Mouse (Mus musculus): Measurements from ENCODE around the gene Chka.

Gene Chka

GRCm38 (mm10) chr19:3851502-3851962 is at the start of gene Chka:
Gene Chka, plus strand, starts transcription at chr19:3851773.
- DNase-seq: peak; percentile 97 to 99

DNA sequence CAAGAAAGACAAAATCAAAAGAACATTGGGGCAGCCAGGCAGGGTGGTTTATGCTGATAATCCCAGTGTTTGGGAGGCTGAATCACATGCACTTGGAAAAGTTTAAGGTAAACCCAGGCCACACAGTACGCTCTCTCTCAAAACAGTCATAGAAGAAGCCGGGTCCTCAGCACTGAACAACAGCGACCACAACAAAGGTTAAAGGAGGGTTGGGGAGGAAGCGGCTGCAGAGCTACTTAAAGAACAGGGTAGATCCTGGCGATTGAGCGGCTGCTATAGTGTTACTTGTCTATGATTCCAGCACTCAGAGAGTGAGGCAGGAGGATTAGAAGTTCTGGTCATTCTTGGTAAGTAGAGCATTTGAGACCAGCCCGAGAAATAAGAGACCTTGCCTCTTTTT is 46.0 kb upstream of the Chka start:
- DNase-seq: no peak

DNA sequence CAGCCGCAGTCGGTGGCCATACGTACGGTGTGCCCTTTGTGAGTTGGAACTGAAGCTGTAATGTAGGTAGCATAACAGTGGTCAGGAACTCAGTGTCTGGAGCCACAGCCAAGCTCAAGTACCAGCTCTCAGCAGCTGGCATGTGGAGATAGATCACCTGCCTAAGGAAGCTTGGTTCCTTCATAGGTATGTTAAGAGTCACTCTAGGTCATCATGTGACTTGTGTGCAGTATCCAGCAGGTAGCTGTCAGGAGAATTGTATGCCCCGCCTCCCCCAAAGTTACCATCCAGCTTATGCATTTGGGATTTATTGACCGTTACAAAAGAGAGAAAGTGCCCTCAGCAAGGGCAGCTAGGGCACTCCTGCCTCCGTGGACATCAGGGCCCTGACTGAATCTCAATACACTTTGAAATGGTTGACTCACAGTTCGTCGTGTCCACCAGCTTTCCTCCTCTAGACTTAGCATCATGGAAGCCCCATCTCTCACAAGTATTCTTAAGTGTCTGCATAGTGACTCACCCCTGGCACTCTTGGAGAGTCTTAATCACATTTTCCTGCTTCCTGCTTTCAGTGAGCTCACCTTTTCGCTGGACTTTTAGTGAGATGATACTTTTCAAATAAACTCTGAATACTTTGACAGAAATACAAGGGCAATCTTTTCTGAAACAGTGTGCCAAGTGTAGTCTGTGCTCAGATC is 40.9 kb upstream of the Chka start:
- peak; percentile 24 to 57 for DNase-seq

DNA sequence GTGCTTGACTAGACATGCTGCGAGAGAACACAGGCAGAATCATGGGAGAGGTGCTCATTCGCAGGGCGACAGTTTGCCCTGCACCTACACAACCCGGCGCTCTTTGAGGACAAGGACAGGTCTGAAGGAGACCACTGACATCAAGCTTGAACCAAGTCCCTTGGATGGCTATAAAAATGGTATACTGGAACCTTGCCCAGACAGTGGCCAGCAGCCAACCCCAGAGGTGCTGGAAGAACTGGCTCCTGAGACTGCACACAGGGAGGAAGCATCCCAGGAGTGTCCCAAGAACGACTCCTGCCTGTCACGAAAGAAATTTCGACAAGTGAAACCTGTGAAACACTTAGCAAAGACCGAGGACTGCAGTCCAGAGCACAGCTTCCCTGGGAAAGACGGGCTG is 37.1 kb upstream of the Chka start:
- DNase-seq: peak; percentile 72 to 75

DNA sequence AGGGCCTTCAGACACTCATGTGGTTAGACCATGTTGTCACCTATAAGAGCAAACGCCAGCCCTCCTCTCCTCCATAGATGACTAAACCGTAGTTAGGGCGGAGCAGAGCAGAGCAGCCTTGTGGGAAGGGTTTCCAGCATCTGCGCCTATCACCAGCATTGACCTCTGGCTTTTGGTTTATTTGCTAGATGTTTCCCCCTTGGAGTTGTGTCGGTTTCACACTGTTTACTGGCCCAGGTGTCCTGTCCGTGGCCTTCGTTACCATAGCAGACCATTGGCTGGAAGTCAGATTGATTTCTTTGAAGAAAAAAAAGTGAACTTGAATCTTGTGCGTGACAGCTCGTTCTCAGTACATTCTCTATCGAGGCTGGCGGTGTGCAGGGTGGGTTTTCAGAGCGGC is 35.7 kb upstream of the Chka start:
- DNase-seq: no peak

DNA sequence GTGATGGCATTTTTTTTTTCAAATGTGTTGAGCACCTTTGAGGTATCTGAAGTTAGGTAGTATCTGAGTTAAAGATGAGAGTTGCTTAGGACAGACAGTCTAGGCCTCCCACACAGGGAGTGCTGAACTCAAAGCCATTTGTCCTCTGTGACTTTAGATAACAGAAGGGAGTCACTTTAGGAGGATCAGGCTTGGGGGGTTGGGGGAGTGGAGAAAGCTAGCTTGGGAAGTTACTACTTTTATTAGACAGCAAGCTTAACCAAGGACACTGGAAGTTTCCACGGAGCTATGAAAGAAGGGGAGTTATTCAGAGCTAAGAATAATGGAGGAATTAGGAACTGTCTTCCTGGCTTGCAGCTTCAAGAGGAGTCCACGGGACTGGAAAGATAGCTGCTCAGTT is 32.5 kb upstream of the Chka start:
- DNase-seq: no peak

- DNase-seq: no peak
Observed at GRCm38 (mm10) chr19:3819899-3820444, 31.6 kb upstream of the Chka start.

- DNase-seq: no peak
Observed at GRCm38 (mm10) chr19:3825044-3825443, 26.5 kb upstream of the Chka start.

GRCm38 (mm10) chr19:3829863-3830262 is 21.7 kb upstream of the Chka start:
- DNase-seq: no peak

- DNase-seq: peak; percentile 57 to 77
Observed at GRCm38 (mm10) chr19:3831716-3832115, 19.9 kb upstream of the Chka start.

DNA sequence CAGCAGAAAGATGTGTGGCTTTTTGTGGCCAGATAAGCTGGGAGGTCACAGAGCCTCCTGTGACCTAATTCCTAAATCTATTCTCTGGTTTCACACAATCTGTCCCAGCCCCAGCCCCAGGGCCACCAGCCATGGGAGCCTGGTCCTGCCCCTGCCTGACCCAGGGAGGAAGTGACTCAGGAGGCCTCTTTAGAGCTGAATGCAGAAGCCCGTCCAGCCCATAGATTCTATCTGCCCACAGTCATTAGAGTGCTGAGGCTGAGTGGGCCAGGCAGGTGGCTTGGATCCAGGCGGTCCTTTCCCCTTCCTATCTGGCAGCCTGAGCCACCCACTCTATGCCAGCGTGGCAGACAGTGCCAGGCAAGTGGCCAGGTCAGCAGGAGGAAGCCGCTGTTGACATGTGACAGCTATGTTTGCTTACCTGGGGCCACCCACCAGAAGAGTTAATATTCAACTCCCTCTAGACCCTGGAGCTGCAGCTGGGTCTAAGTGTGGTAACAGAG is 18.7 kb upstream of the Chka start:
- DNase-seq: peak; percentile 89 to 95

DNA sequence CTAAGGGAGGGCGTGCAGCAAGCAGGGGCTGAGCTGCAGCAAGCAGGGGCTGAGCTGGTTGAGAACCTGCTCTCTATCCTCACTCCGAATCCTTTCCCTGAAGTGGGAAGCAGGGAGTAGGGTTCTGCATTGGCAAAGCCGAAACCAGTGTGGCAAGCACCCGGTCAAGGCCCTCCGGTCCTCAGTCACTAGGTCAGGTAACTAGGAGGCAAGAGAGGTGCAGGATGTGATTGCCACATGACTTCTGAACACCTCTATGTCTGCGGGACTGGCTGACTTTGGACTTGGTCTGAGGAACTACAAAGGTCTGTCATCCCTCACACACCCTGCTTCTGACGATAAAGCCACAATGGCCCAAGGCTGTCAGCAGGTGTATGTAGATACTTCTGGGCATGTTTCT is 17.3 kb upstream of the Chka start:
- peak in 1 of 2 experiments; percentile 57 for DNase-seq

DNA sequence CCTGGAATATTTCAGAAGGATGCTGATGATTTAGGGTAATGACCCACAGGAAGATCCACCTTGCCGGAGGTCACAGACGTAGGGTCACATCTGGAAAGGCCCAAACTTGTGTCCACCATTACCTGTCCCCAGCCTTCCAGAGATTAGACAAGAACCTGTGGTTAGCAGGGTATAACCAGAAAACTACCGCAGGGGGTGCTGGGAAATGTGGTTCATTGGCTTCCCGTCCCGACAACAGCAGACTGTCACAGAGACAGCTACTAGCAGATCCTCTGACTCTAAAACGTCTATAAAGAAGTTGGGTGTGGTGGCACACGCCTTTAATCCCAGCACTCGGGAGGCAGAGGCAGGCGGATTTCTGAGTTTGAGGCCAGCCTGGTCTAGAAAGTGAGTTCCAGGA is 14.8 kb upstream of the Chka start:
- no peak for DNase-seq

DNA sequence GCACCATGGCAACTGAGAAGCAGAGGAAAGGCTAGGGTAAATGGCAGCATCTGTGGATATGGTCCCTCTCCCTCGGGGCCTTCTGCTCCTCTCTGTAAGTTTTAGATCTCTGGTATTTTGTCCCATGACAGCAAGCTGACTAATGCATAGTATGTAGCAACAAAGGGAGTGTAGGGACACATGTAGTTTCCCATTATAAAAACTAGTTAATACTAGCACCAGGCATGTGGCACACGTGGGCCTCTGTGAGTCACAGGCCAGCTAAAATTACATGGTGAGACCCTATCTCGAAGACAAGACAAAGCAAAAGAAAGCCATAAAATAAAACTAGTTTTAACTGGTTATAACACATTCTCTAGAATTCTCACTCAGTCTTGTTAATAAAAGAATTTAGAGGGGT is 12.6 kb upstream of the Chka start:
- no peak for DNase-seq

DNA sequence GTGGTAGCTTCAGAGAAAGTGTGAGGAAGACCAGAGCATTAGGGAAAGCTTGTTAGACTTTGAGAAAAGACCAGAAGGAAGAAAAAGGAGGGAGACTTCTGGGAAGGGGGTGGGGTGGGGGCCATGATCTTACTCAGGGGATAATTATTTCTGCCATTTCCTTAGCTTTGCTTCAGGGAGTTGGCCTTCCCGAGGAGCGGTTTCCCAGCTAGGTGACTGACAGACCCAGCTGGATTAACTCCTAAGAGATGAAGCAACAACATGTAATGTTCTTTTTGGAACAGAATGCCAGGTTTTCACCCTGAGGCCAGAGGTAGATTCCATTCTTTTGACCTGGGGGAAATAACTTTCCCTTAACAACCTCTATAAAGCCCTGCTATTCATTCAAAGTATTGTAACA is 11.9 kb upstream of the Chka start:
- DNase-seq: no peak

- DNase-seq: no peak
Observed at GRCm38 (mm10) chr19:3840214-3840651, 11.3 kb upstream of the Chka start.

DNA sequence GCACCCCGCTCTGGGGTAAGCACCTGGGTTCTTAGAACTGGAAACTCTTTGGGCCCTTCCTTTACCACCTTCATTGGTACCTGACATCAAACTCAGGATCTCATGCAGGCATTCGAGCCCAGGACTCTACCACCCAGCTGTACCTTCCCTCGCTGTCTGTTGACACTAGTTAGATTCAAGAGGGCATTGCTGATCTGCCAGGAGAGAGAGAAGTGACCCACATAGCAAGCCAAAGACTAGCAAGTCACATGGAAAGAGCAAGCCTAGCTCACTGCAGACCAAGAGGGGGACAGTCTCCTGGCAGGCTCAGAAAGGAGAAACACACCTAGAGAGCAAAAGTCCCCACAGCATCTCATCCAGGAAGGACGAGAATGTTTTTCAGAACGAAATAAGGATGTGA is 10.9 kb upstream of the Chka start:
- no peak for DNase-seq

- peak; percentile 59 to 87 for DNase-seq
Observed at GRCm38 (mm10) chr19:3842359-3843148, 9.0 kb upstream of the Chka start.

- DNase-seq: no peak
Observed at GRCm38 (mm10) chr19:3843629-3844028, 7.9 kb upstream of the Chka start.

DNA sequence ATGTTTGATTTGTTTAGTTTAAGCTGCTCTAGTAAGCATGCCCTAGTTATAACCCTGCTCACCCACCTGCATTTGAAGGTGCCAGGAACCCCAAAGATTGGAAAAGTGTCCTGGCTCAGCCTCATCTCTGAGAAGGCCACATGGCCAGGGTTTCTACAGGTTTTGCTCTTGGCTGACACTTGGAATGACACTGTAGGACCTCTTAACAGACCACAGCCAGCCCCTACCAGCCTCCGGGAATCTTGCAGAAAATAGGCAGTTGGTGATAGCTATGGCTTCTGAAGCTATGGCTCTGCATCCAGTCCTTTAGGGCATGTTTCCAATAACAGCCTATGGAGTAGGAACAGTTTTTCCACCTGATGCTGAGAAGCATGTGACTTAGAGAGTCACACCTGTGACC is 6.7 kb upstream of the Chka start:
- DNase-seq: no peak

DNA sequence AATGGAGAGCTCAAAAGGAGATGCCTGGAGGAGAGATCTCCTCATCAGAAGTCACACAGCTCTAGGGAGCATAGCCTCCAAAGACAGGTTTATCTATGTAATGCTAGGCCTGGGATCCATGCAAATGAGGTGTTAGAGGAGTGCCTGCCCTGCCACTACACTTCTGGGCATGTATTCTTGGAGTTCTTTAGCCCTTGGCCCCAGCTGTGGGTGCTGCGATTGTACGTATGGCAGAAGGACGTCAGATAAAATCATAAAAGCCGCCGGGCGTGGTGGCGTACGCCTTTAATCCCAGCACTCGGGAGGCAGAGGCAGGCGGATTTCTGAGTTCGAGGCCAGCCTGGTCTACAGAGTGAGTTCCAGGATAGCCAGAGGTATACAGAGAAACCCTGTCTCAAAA is 6.2 kb upstream of the Chka start:
- DNase-seq: no peak

GRCm38 (mm10) chr19:3845803-3846406 is 5.7 kb upstream of the Chka start:
- DNase-seq: no peak
